Comparison of ENCODE assay signal across 17 mouse cellular contexts in the genomic region with DNA sequence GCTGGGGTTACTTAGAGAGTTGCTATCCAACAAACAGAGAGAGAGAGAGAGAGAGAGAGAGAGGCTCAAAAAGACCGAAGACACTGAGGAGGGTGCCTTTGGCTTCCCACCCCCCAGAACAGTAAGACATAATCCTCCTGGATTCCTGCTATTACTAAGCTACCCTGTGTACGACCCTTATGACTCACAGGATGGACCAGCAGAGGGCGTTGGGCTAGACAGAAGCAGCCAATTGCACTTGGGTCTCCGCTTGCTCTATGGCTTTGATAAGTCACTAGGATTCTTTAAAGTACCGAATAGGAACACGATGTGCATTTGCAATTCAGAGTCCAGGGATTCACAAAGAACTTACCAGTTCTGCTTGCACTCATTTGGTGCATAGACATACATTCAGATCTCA. TPM values are rescaled to one million over a fixed set of nuclear protein-coding genes. Genes with fewer than 3 reads are reported as not detected.
DNase-seq lines count a peak whose midpoint lies in the region; ATAC-seq and TF ChIP-seq lines count a peak whose summit lies in the region.
"Had no signal": no experiment of that assay in that cellular context is flagged by ENCODE, and none has a peak within 500 bp of the region (broad histone marks: within the 10 kb centered on the region; RNA-seq: fewer than 3 reads in every experiment).

No protein-coding gene starts in this region.

- H3K4me2 ChIP-seq in liver, embryonic 14.5 days (ENCODE audit: low read depth) = no peak overlapping the region
- H3K4me2 ChIP-seq: forebrain, embryonic 13.5 days; hindbrain, embryonic 15.5 days; midbrain, embryonic 11.5 days; neural tube, embryonic 13.5 days; stomach, embryonic 15.5 days had no signal

- H3K4me3 ChIP-seq in lung, adult 2 months (replicated peaks; ENCODE audit: extremely low read depth, low read depth, low read length) = no peak overlapping the region
- H3K4me3 ChIP-seq in liver, embryonic 14.5 days (ENCODE audit: insufficient read depth in 1 of 2, low read depth in 2 of 2, low read length in 2 of 2) = no peak overlapping the region
- H3K4me3 ChIP-seq: forebrain, embryonic 13.5 days; hindbrain, embryonic 15.5 days; neural tube, embryonic 13.5 days; stomach, embryonic 15.5 days had no signal

- TF ChIP-seq EP300 in liver, embryonic 14.5 days (IDR thresholded peaks at IDR 0.05; ENCODE audit: low read depth) = no peak

- no peaks in the 10 kb centered on the region for H3K36me3 ChIP-seq in liver, embryonic 14.5 days (replicated peaks; ENCODE audit: control insufficient read depth, insufficient read depth, low read depth)
- H3K36me3 ChIP-seq: hindbrain, embryonic 15.5 days; neural tube, embryonic 13.5 days; stomach, embryonic 15.5 days had no signal

- DNase-seq in heart, adult 18-20 months = peak; percentile 20 to 47
- DNase-seq in heart, postnatal 4 days = no peak
- no peak for DNase-seq in lung, adult 2 months
- no peak for DNase-seq in lung, postnatal 4 days
- peak; percentile 76 for DNase-seq in ZHBTc4 (ENCODE audit: low read depth, low spot score)
- no peak for DNase-seq in liver, embryonic 14.5 days (ENCODE audit: low read depth in 3 of 3, low spot score in 3 of 3)
- no peak for DNase-seq in ovary, adult 18-20 months (ENCODE audit: low spot score)
- DNase-seq in retina, postnatal 1 day = no peak
- DNase-seq: gastrocnemius, postnatal 36 days; layer of hippocampus, adult 9-11 months; right cerebral cortex, postnatal 14 days; thymus, postnatal 4 days had no signal

- H3K4me1 ChIP-seq in lung, adult 2 months (ENCODE audit: control insufficient read depth, insufficient read depth, low read length) = no peaks in the 10 kb centered on the region
- H3K4me1 ChIP-seq in liver, embryonic 14.5 days (replicated peaks; ENCODE audit: control insufficient read depth in 2 of 2, insufficient read depth in 2 of 2, low read length in 1 of 2) = peaks cover 5 to 13% of the 10 kb centered on the region in 2 experiments; a peak in 2 of 4 replicates

- ATAC-seq in liver, embryonic 14.5 days (ENCODE audit: insufficient read depth) = peak; percentile 43; the same call in 1 of the 2 replicates
- ATAC-seq: forebrain, embryonic 13.5 days had no signal

- no peak for TF ChIP-seq POLR2A in lung, adult 2 months (IDR thresholded peaks at IDR 0.05; ENCODE audit: borderline replicate concordance, extremely low read depth, low read depth, low read length)

- 68% methylated on average over 6 of the region's 6 CpGs for WGBS in lung, adult 2 months
- 57% methylated on average over 6 of the region's 6 CpGs for WGBS in liver, embryonic 14.5 days (ENCODE audit: insufficient replicate concordance)

- H3K27me3 ChIP-seq in liver, embryonic 14.5 days (ENCODE audit: control insufficient read depth, insufficient read depth, low read length) = no peaks in the 10 kb centered on the region
- H3K27me3 ChIP-seq: forebrain, embryonic 13.5 days; hindbrain, embryonic 15.5 days; neural tube, embryonic 13.5 days; stomach, embryonic 15.5 days had no signal

- H3K27ac ChIP-seq in liver, embryonic 14.5 days = no peak overlapping the region
- H3K27ac ChIP-seq: forebrain, embryonic 13.5 days; hindbrain, embryonic 15.5 days; neural tube, embryonic 13.5 days; stomach, embryonic 15.5 days had no signal

- peak; percentile 24; the same call in 1 of the 2 replicates for TF ChIP-seq CTCF in lung, adult 2 months (IDR thresholded peaks at IDR 0.05; ENCODE audit: insufficient read depth, low read length)
- TF ChIP-seq CTCF in liver, embryonic 14.5 days (IDR thresholded peaks at IDR 0.05; ENCODE audit: low read depth) = peak; percentile 71

- H3K9me3 ChIP-seq in liver, embryonic 14.5 days (ENCODE audit: control insufficient read depth, low read length) = no peaks in the 10 kb centered on the region
- H3K9me3 ChIP-seq: forebrain, embryonic 13.5 days; hindbrain, embryonic 15.5 days; neural tube, embryonic 13.5 days; stomach, embryonic 15.5 days had no signal

- no peak overlapping the region for H3K9ac ChIP-seq in liver, embryonic 14.5 days (replicated peaks)
- H3K9ac ChIP-seq: forebrain, embryonic 13.5 days; hindbrain, embryonic 15.5 days; neural tube, embryonic 13.5 days; stomach, embryonic 15.5 days had no signal

RNA-seq across cellular contexts. Expression of a gene that starts 44.3 kb away (rescaled TPM):
- 100 to 1,000 TPM; 895 to 982 TPM for total RNA-seq in heart, adult 18-20 months (2021)
- total RNA-seq in heart, postnatal 4 days (2021) = 100 to 1,000 TPM; 914 to 961 TPM
- 2.6 and 10.3 TPM in 2 replicates for polyA plus RNA-seq in lung, adult 2 months (2012; rRNA removed)
- 0.31 and 0.89 TPM in 2 replicates for polyA plus RNA-seq in liver, embryonic 14.5 days (2012; rRNA removed)
- polyA plus RNA-seq in liver, embryonic 14.5 days (2014; fragmentation: Nextera tagmentation; extraction: Ambion mirVana) = 0.49 and 0.88 TPM in 2 replicates
- polyA plus RNA-seq: midbrain, embryonic 11.5 days had no signal

Comparison
In these comparisons a context has a peak if more than half of its experiments do, and no peak if none do; other contexts are left out.
1. DNase-seq: peak in heart, adult 18-20 months (2 of 2) and ZHBTc4 (single experiment); none in heart, postnatal 4 days (single experiment), lung, adult 2 months (single experiment), lung, postnatal 4 days (0 of 2), liver, embryonic 14.5 days (0 of 3), ovary, adult 18-20 months (single experiment) and retina, postnatal 1 day (single experiment).